Mouse (Mus musculus): ENCODE results near the gene Oscp1. TPM values are rescaled to one million over a fixed set of nuclear protein-coding genes. Genes with fewer than 3 reads are reported as not detected.
A peak's percentile ranks its signal among the peaks of the same experiment; 100 is the strongest.

Oscp1 gene
- polyA plus RNA-seq, 1 experiment from 2014 or later: 48.5 TPM

DNA sequence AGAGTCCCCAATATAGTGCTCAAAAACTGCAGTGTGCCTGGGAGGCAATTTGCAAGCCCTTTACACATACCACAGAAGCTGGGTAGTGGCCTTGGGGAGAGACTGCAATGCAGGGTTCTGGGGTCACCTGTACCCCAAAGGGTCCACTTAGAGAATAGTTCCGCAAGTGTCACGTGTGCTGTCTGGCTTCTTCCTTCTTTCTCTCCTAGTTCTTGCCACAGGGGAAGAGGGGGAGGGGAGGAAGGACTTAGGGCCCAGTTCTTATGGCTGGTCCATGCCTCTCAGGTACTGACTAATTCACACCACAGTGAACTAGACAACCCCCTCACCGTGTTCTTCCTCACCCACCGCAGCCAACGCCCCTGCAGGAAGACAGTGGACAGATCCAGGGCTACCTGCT lies 23.0 kb upstream of the Oscp1 start:
- Histone ChIP-seq H3K4me1 (ENCODE audit: control insufficient read depth, insufficient read depth, low read length) (no peaks in the 10 kb centered on the region), H3K36me3 (ENCODE audit: control insufficient read depth, insufficient read depth, low read length) (no peaks in the 10 kb centered on the region), H3K4me3 (ENCODE audit: low read depth, low read length) (no peak overlapping the region), H3K27me3 (ENCODE audit: control insufficient read depth, insufficient read depth, low read depth, low read length) (no peaks in the 10 kb centered on the region), H3K9ac (ENCODE audit: low read depth, low read length) (no peak overlapping the region), H3K27ac (ENCODE audit: low read length) (no peak overlapping the region), H3K9me3 (replicated peaks; ENCODE audit: control insufficient read depth, low read length, poor library complexity, severe bottlenecking) (no peaks in the 10 kb centered on the region), H3K4me2 (ENCODE audit: low read length) (no peak overlapping the region)
- 85% methylated on average over 5 of the region's 5 CpGs for WGBS
- ATAC-seq: no peak

DNA sequence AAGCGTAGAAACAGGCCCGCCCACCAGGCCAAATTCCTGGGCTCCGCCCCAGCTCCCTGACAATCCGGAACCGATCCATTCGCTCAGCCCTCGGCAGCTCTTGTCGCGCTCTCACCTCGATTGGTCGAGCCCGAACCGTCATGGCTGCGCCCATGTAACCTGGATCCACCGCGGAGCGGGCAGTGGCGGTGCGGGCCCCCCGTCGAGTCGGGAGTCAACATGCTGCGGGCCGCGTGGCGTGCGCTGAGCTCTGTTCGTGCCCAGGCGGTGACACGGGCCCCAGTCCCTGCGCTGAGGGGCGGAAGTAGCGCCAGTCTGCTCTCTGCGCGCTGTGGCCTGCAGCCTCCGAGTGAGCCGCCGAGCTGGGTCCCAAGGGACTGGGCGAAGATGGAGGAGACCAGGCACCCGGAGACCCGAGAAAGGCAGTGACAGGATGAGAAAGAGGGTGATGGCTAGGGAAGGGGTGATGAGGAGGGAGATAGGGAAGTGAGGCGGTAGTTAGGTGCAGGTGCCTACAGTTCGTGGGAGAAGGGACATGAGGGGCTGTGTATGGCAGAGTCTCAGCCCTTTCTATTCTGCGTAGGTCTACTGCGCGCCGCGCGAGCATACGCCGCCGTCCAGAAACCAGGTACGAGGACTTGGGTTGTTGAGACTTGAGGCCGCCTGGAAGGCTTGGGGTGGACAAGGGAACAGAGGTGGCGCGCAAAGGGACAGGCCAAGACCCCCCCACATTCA lies 11.3 kb upstream of the Oscp1 start, which contains the start of gene Mrps15:
Gene Mrps15, plus strand, starts transcription at position 75 of the 735 bp plus-strand sequence.
- peak; percentile 96 for ATAC-seq
- H3K9me3 ChIP-seq (replicated peaks; ENCODE audit: control insufficient read depth, low read length, poor library complexity, severe bottlenecking): no peaks in the 10 kb centered on the region
- peak within 1 kb of the TSS; percentile 91 for H3K4me3 ChIP-seq (ENCODE audit: low read depth, low read length)
- peak within 1 kb of the TSS; percentile 88 for H3K27ac ChIP-seq (ENCODE audit: low read length)
- peaks cover 16% of the 10 kb centered on the region for H3K36me3 ChIP-seq (ENCODE audit: control insufficient read depth, insufficient read depth, low read length)
- under 1% methylated on average over 56 of the region's 56 CpGs for WGBS
- peak within 1 kb of the TSS; percentile 84 for H3K4me2 ChIP-seq (ENCODE audit: low read length)
- H3K4me1 ChIP-seq (ENCODE audit: control insufficient read depth, insufficient read depth, low read length): peaks cover 12% of the 10 kb centered on the region
- H3K27me3 ChIP-seq (ENCODE audit: control insufficient read depth, insufficient read depth, low read depth, low read length): no peaks in the 10 kb centered on the region
- peak within 1 kb of the TSS; percentile 88 for H3K9ac ChIP-seq (ENCODE audit: low read depth, low read length)

DNA sequence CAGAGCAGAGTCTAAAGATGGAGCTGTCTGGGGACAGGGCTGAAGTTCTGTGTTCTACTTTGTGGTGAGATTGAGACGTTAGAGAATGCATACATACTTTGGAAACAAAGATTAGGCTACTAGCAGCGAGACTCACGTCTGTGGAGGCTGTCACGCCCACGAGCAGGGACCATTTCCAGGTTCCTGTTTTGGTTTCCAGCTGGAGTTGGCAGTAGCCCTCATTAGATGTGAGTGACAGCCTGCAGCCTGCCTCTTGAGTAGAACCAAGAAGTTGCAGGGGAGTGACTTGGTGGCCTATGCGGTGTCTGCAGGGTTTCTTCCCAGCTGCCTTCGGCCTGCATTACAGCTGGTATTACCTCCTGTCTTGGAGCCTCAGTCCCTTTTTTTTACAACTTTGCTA lies 6.7 kb upstream of the Oscp1 start:
- Histone ChIP-seq H3K4me3 (ENCODE audit: low read depth, low read length) (no peak overlapping the region), H3K9me3 (replicated peaks; ENCODE audit: control insufficient read depth, low read length, poor library complexity, severe bottlenecking) (no peaks in the 10 kb centered on the region), H3K27ac (ENCODE audit: low read length) (no peak overlapping the region), H3K9ac (ENCODE audit: low read depth, low read length) (no peak overlapping the region), H3K4me1 (ENCODE audit: control insufficient read depth, insufficient read depth, low read length) (peaks cover 11% of the 10 kb centered on the region), H3K27me3 (ENCODE audit: control insufficient read depth, insufficient read depth, low read depth, low read length) (no peaks in the 10 kb centered on the region), H3K36me3 (ENCODE audit: control insufficient read depth, insufficient read depth, low read length) (peaks cover 33% of the 10 kb centered on the region), H3K4me2 (ENCODE audit: low read length) (no peak overlapping the region)
- 85% methylated on average over 7 of the region's 7 CpGs for WGBS
- ATAC-seq: no peak

DNA sequence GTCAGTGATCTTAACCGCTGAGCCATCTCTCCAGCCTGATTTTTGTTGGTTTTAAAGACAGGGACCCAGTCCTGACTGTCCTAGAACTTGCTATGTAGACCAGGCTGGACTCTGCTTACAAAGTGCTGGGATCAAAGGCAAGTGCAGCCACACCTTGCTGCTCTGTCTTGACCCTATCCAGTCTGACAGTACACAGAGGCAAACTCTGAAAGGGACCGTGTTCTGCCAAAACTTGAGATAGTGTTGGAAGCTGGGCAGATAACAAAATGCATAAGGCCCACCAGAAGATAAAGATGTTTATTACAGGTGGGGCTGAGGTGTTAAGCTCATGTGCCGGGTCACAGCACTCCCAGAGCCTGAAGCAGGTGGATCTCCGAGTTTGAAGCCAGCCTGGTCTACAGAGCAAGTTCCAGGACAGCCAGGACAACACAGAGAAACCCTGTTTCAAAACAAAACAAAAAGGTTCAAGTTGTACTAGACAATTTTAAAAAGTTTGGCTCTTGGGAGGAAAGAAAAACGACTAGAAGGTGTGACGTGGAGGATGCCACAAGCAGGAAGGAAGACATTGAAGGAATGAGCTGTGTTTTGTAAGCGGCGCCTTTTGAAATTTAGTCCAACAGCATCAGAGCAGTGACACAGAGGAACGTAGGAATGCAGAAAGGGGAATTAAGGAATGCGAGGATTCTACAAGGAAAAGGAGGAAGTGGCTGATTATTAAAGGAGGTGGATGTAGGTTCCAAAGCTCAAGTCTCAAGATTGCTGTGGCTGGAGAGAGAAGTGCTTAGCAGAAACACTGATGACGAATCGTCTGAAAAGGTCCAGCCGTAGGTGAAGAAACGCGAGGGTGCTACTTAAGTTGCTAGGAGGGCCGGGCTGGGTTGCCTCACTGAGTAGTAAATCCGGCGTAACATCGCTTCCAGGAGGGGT lies 895 bp upstream of the Oscp1 start:
- H3K4me2 ChIP-seq (ENCODE audit: low read length): peak overlapping the region; percentile 70
- H3K36me3 ChIP-seq (ENCODE audit: control insufficient read depth, insufficient read depth, low read length): peaks cover 17% of the 10 kb centered on the region
- H3K27me3 ChIP-seq (ENCODE audit: control insufficient read depth, insufficient read depth, low read depth, low read length): no peaks in the 10 kb centered on the region
- H3K4me1 ChIP-seq (ENCODE audit: control insufficient read depth, insufficient read depth, low read length): peaks cover 18% of the 10 kb centered on the region
- 16% methylated on average over 19 of the region's 19 CpGs for WGBS
- peak overlapping the region; percentile 63 for H3K4me3 ChIP-seq (ENCODE audit: low read depth, low read length)
- H3K9me3 ChIP-seq (replicated peaks; ENCODE audit: control insufficient read depth, low read length, poor library complexity, severe bottlenecking): no peaks in the 10 kb centered on the region
- H3K27ac ChIP-seq (ENCODE audit: low read length): no peak overlapping the region
- ATAC-seq: no peak
- no peak overlapping the region for H3K9ac ChIP-seq (ENCODE audit: low read depth, low read length)

DNA sequence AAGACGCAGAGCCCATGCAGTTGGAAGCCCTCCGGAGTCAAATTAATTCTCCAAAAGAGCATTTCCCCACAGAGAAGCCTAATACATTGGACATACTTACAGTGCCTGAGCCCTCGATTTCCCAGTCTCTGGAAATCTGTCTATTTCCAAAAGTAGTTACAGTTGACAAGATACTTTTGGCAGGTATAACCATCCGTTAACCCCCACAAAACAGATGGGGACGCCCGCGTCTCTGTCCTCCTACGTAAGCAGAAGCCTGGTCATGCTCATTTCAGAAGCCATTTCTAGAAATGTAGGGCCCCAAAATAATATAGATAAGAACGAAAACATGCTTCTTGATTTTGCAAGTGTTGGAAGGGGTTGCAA lies 615 bp downstream of the Oscp1 start:
- Histone ChIP-seq H3K27me3 (ENCODE audit: control insufficient read depth, insufficient read depth, low read depth, low read length) (no peaks in the 10 kb centered on the region), H3K27ac (ENCODE audit: low read length) (peak overlapping the region; percentile 56), H3K36me3 (ENCODE audit: control insufficient read depth, insufficient read depth, low read length) (peaks cover 10% of the 10 kb centered on the region), H3K9ac (ENCODE audit: low read depth, low read length) (peak overlapping the region; percentile 69), H3K9me3 (replicated peaks; ENCODE audit: control insufficient read depth, low read length, poor library complexity, severe bottlenecking) (no peaks in the 10 kb centered on the region), H3K4me1 (ENCODE audit: control insufficient read depth, insufficient read depth, low read length) (peaks cover 18% of the 10 kb centered on the region), H3K4me3 (ENCODE audit: low read depth, low read length) (peak overlapping the region; percentile 63), H3K4me2 (ENCODE audit: low read length) (peak overlapping the region; percentile 66)
- no peak for ATAC-seq
- 30% methylated on average over 9 of the region's 9 CpGs for WGBS

DNA sequence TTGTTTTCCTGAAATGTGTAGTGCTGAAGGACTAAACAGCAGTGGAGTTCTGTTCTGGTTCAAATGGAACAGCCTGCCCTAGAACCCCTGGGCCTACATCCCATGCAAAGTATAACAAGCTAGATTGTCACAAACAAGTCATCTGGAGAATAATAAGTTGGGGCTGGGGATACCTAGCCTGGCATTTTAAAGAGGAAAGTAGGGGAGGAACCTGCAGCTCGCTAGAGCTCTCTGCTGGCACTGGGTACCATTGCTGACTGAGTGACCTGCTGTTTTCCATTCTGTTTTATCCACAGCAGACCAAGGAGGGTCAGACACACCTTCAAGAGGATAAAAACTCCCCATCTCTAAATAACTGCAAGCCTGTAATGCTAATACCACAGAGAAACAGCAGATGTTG lies 4.5 kb downstream of the Oscp1 start:
- Histone ChIP-seq H3K4me3 (ENCODE audit: low read depth, low read length) (no peak overlapping the region), H3K9ac (ENCODE audit: low read depth, low read length) (no peak overlapping the region), H3K27ac (ENCODE audit: low read length) (no peak overlapping the region), H3K27me3 (ENCODE audit: control insufficient read depth, insufficient read depth, low read depth, low read length) (no peaks in the 10 kb centered on the region), H3K36me3 (ENCODE audit: control insufficient read depth, insufficient read depth, low read length) (no peaks in the 10 kb centered on the region), H3K4me1 (ENCODE audit: control insufficient read depth, insufficient read depth, low read length) (peaks cover 13% of the 10 kb centered on the region), H3K4me2 (ENCODE audit: low read length) (no peak overlapping the region), H3K9me3 (replicated peaks; ENCODE audit: control insufficient read depth, low read length, poor library complexity, severe bottlenecking) (no peaks in the 10 kb centered on the region)
- 48% methylated on average over 1 of the region's 1 CpGs for WGBS
- ATAC-seq: no peak

DNA sequence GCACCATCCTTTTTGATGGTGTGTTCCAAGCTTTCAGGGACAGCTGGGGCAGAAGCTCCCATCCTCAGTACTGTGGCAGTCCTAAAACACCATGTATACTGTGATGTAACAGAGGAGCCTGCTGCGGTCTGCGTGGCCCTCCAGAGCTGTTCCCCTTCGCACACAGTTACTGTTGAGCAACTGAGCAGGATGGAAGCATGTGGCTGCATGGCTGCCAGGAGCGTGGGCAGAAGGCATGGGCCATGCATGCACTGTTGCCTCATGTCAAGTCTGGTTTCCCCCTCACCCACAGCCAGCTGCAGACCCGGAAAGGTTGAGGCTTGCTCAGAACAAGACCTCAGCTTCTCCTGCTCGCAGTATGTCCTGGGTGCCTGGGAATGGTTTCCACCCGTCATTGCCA lies 6.9 kb downstream of the Oscp1 start:
- ATAC-seq: no peak
- Histone ChIP-seq H3K36me3 (ENCODE audit: control insufficient read depth, insufficient read depth, low read length) (no peaks in the 10 kb centered on the region), H3K9ac (ENCODE audit: low read depth, low read length) (no peak overlapping the region), H3K27me3 (ENCODE audit: control insufficient read depth, insufficient read depth, low read depth, low read length) (no peaks in the 10 kb centered on the region), H3K4me3 (ENCODE audit: low read depth, low read length) (no peak overlapping the region), H3K4me2 (ENCODE audit: low read length) (no peak overlapping the region), H3K27ac (ENCODE audit: low read length) (no peak overlapping the region), H3K9me3 (replicated peaks; ENCODE audit: control insufficient read depth, low read length, poor library complexity, severe bottlenecking) (no peaks in the 10 kb centered on the region), H3K4me1 (ENCODE audit: control insufficient read depth, insufficient read depth, low read length) (0 out of 2 replicates have a peak, but pooled peaks cover 2% of the 10 kb centered on the region)
- 89% methylated on average over 7 of the region's 7 CpGs for WGBS

DNA sequence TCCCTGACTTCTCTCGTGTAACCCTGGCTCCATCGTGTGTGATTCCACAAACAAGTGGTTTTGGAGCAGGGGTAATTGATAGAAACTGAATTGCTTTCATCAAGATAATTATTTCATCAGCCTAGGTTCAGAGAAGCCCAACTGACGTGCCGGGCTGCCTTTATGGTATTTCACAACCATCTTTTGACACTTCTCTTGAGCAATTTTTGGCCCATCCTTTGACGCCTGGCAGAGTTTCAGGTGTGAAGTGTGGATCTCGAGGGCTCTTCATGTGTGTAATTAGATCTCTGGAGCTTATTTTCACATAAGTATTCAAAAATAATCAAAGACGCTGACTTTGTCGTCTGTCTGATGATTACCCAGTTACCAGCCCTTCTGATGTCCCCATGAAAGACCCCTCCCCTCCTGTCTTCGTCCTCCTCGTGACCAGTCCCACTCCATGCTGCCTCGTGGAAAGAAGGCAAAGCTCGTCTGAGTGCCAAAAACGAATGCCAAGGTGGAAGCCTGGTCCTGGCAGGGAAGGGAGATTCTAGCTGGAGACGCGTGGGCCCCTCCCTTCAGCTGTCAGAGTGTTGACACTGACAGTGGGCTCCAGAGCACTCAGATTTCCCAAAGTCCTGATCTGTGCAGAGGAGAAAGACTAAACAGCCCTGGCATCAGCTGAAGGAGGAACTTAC lies 9.2 kb downstream of the Oscp1 start:
- no peak overlapping the region for H3K27ac ChIP-seq (ENCODE audit: low read length)
- H3K4me3 ChIP-seq (ENCODE audit: low read depth, low read length): no peak overlapping the region
- ATAC-seq: no peak
- H3K9ac ChIP-seq (ENCODE audit: low read depth, low read length): no peak overlapping the region
- no peaks in the 10 kb centered on the region for H3K4me1 ChIP-seq (ENCODE audit: control insufficient read depth, insufficient read depth, low read length)
- 74% methylated on average over 15 of the region's 15 CpGs for WGBS
- no peaks in the 10 kb centered on the region for H3K27me3 ChIP-seq (ENCODE audit: control insufficient read depth, insufficient read depth, low read depth, low read length)
- no peaks in the 10 kb centered on the region for H3K9me3 ChIP-seq (replicated peaks; ENCODE audit: control insufficient read depth, low read length, poor library complexity, severe bottlenecking)
- no peak overlapping the region for H3K4me2 ChIP-seq (ENCODE audit: low read length)
- no peaks in the 10 kb centered on the region for H3K36me3 ChIP-seq (ENCODE audit: control insufficient read depth, insufficient read depth, low read length)
